Mouse (Mus musculus): ENCODE results near the gene Olfr418. TPM values are rescaled to one million over a fixed set of nuclear protein-coding genes. Genes with fewer than 3 reads are reported as not detected.
"Not testable (repeated sequence)": the region's sequence is repeated elsewhere in the genome, so short reads cannot be mapped to it uniquely, and the experiment has no call there.

Olfr418 gene
- not detected in 2 replicates for polyA plus RNA-seq (2014; fragmentation: Nextera tagmentation; extraction: Ambion mirVana)

DNA sequence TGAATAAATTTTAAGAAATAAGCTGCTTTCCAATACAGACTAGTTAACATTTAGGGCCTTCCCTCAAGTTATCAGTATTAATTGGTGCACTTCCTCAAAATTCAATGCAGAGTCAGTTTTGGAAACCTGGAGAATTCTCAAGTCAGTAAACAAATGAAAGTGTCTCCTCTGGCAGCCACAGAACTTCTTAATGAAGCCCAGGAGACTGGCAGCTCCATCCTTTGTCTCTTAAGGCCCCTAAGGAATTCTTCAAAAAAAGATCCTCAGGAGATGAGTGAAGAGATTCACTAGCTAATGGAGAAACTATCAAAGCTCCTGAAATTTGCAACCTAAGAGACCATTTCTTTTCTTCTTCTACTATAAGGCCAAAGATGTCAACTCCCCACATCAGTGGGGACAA is at the start of gene Olfr418:
Gene Olfr418 (plus strand): TSS at position 301 of the 400 bp plus-strand sequence.
- Histone ChIP-seq H3K27me3 (ENCODE audit: control insufficient read depth, insufficient read depth, low read length) (no peaks in the 10 kb centered on the region), H3K36me3 (replicated peaks; ENCODE audit: control insufficient read depth, insufficient read depth, low read depth, low read length) (no peaks in the 10 kb centered on the region), H3K4me3 (ENCODE audit: low read depth, low read length) (no peak within 1 kb of the TSS), H3K9ac (replicated peaks; ENCODE audit: low read length) (no peak within 1 kb of the TSS), H3K4me2 (ENCODE audit: low read depth, low read length) (no peak within 1 kb of the TSS), H3K9me3 (replicated peaks; ENCODE audit: control insufficient read depth, low read length) (no peaks in the 10 kb centered on the region), H3K27ac (replicated peaks; ENCODE audit: low read depth, low read length) (no peak within 1 kb of the TSS), H3K4me1 (ENCODE audit: control insufficient read depth, insufficient read depth, low read length) (no peaks in the 10 kb centered on the region)
- no peak for DNase-seq (ENCODE audit: low spot score)
- ATAC-seq (replicated peaks; ENCODE audit: insufficient number of reproducible peaks, low FRiP score, low TSS enrichment, low read depth), result no peak

DNA sequence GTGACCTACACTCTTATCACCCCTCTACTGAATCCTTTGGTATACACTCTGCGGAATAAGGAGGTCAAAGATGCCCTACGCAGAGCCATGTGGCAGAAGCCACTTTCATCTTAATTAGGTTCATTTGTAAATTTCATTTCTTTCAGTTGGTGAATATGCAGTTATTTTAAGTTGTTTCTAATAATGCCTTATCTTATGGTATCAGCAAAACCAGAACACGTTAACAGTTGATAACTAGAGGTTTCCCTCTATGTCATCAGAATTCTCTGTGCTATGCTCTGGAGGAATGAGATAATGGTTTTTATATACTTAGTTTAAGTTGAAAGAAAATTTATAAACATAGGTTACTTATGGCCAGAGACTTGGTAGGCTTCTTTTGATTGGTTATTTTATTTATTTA is 49.3 kb upstream of the Olfr418 start:
- H3K4me3 ChIP-seq (ENCODE audit: low read depth, low read length), result no peak overlapping the region
- DNase-seq (ENCODE audit: low spot score), result no peak
- H3K4me1 ChIP-seq (ENCODE audit: control insufficient read depth, insufficient read depth, low read length), result no peaks in the 10 kb centered on the region
- H3K36me3 ChIP-seq (replicated peaks; ENCODE audit: control insufficient read depth, insufficient read depth, low read depth, low read length), result no peaks in the 10 kb centered on the region
- H3K27me3 ChIP-seq (ENCODE audit: control insufficient read depth, insufficient read depth, low read length), result no peaks in the 10 kb centered on the region
- H3K9ac ChIP-seq (replicated peaks; ENCODE audit: low read length), result no peak overlapping the region
- 93% methylated on average over 3 of the region's 3 CpGs for WGBS
- no peak overlapping the region for H3K4me2 ChIP-seq (ENCODE audit: low read depth, low read length)
- H3K27ac ChIP-seq (replicated peaks; ENCODE audit: low read depth, low read length), result no peak overlapping the region
- ATAC-seq (replicated peaks; ENCODE audit: insufficient number of reproducible peaks, low FRiP score, low TSS enrichment, low read depth), result no peak
- no peaks in the 10 kb centered on the region for H3K9me3 ChIP-seq (replicated peaks; ENCODE audit: control insufficient read depth, low read length)

DNA sequence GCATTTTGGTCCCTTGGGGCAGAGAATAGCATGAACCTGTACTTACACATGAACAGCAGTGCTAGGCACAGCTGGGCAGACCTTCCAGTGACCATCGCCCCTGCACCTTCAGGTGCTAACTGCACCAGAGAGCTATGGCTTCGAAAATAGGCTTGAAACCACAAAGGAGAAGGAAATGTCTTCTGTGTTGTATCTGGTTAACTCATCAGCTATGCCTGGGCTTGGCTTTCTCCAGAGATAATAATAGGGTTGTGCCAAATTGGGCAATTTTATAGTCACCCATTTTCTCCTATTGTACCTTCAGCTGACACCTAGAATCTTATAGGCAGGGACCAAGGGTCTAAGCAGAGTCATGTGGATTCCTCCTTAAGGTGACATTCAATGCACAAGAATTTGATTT is 38.7 kb upstream of the Olfr418 start, which contains the start of gene Fcer1a:
Gene Fcer1a (minus strand): TSS at position 134 of the 400 bp plus-strand sequence.
- no peak within 1 kb of the TSS for H3K4me2 ChIP-seq (ENCODE audit: low read depth, low read length)
- no peak within 1 kb of the TSS for H3K9ac ChIP-seq (replicated peaks; ENCODE audit: low read length)
- no peaks in the 10 kb centered on the region for H3K9me3 ChIP-seq (replicated peaks; ENCODE audit: control insufficient read depth, low read length)
- H3K4me3 ChIP-seq (ENCODE audit: low read depth, low read length), result no peak within 1 kb of the TSS
- 87% methylated on average over 2 of the region's 2 CpGs for WGBS
- no peaks in the 10 kb centered on the region for H3K27me3 ChIP-seq (ENCODE audit: control insufficient read depth, insufficient read depth, low read length)
- no peak within 1 kb of the TSS for H3K27ac ChIP-seq (replicated peaks; ENCODE audit: low read depth, low read length)
- DNase-seq (ENCODE audit: low spot score) (no peak), ATAC-seq (replicated peaks; ENCODE audit: insufficient number of reproducible peaks, low FRiP score, low TSS enrichment, low read depth) (no peak)
- H3K4me1 ChIP-seq (ENCODE audit: control insufficient read depth, insufficient read depth, low read length), result no peaks in the 10 kb centered on the region
- no peaks in the 10 kb centered on the region for H3K36me3 ChIP-seq (replicated peaks; ENCODE audit: control insufficient read depth, insufficient read depth, low read depth, low read length)

DNA sequence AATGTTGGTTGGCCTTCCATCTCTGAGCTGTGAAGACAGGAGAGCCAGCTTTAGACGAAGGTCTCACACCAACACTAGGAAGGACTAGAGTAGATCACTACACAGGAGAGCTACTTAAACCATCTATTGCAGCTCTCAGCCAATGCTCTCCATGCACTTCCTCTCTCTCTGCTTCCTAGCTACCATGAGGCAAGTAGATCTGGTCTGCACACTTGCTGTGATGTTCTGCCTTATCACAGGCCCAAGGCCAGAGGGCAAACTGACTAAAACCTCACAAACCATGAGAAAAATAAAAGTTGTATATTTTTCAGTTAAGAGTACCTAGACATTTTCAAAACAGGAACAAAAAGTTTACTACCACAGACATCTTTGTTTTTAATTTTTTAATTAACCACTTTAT is 28.8 kb upstream of the Olfr418 start:
- WGBS, result 83% methylated on average over 1 of the region's 1 CpGs
- not testable (repeated sequence) for H3K27ac ChIP-seq (replicated peaks; ENCODE audit: low read depth, low read length); H3K27me3 ChIP-seq (ENCODE audit: control insufficient read depth, insufficient read depth, low read length); H3K4me2 ChIP-seq (ENCODE audit: low read depth, low read length); H3K9me3 ChIP-seq (replicated peaks; ENCODE audit: control insufficient read depth, low read length); H3K9ac ChIP-seq (replicated peaks; ENCODE audit: low read length); H3K36me3 ChIP-seq (replicated peaks; ENCODE audit: control insufficient read depth, insufficient read depth, low read depth, low read length); DNase-seq (ENCODE audit: low spot score); H3K4me1 ChIP-seq (ENCODE audit: control insufficient read depth, insufficient read depth, low read length); H3K4me3 ChIP-seq (ENCODE audit: low read depth, low read length); ATAC-seq (replicated peaks; ENCODE audit: insufficient number of reproducible peaks, low FRiP score, low TSS enrichment, low read depth)

DNA sequence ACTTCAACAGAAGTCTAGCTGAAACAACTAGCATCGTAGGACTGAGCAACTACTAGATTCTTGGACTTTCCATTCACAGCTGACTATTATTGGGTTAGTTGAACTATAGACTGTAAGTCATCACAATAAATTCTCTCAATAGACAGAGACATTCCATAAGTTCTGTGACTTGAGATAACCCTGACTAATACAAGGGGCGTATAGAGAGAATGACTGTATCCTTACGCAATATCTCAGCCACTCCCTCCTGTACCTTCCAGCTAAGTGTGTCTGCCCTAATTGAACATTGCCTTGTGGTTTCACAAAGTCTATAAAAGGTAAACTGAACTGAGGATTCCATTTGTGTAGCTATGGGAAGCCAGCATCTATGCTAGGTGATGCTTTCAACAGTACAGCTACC is 15.9 kb upstream of the Olfr418 start:
- H3K4me3 ChIP-seq (ENCODE audit: low read depth, low read length), result no peak overlapping the region
- no peak overlapping the region for H3K27ac ChIP-seq (replicated peaks; ENCODE audit: low read depth, low read length)
- no peak overlapping the region for H3K9ac ChIP-seq (replicated peaks; ENCODE audit: low read length)
- no peaks in the 10 kb centered on the region for H3K36me3 ChIP-seq (replicated peaks; ENCODE audit: control insufficient read depth, insufficient read depth, low read depth, low read length)
- no peak for DNase-seq (ENCODE audit: low spot score)
- H3K4me1 ChIP-seq (ENCODE audit: control insufficient read depth, insufficient read depth, low read length), result no peaks in the 10 kb centered on the region
- H3K4me2 ChIP-seq (ENCODE audit: low read depth, low read length), result no peak overlapping the region
- 94% methylated on average over 3 of the region's 3 CpGs for WGBS
- no peaks in the 10 kb centered on the region for H3K9me3 ChIP-seq (replicated peaks; ENCODE audit: control insufficient read depth, low read length)
- ATAC-seq (replicated peaks; ENCODE audit: insufficient number of reproducible peaks, low FRiP score, low TSS enrichment, low read depth), result no peak
- H3K27me3 ChIP-seq (ENCODE audit: control insufficient read depth, insufficient read depth, low read length), result no peaks in the 10 kb centered on the region

DNA sequence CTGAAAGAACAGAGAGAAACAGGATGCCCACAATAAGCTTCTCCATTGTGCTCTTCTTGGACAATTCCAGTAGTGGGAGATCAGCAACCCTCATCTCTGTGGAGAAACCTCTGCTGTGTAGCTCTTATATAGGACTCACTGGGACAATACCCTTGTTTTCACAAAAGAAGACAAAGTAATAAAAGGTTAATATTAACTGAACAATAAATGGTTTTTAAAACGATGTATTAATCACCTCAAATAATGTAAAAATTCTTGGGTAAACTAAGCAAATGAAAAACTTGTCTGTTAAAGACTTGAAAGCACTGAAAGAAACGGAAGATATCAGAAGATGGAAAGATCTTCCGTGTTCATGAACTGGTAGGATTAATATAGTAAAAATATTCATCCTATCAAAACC is 11.9 kb downstream of the Olfr418 start, which contains the start of gene Mptx2:
Gene Mptx2 (minus strand): TSS at position 101 of the 400 bp plus-strand sequence.
- H3K4me3 ChIP-seq (ENCODE audit: low read depth, low read length), result no peak within 1 kb of the TSS
- H3K4me2 ChIP-seq (ENCODE audit: low read depth, low read length), result no peak within 1 kb of the TSS
- no peak within 1 kb of the TSS for H3K27ac ChIP-seq (replicated peaks; ENCODE audit: low read depth, low read length)
- ATAC-seq (replicated peaks; ENCODE audit: insufficient number of reproducible peaks, low FRiP score, low TSS enrichment, low read depth) (no peak), DNase-seq (ENCODE audit: low spot score) (no peak)
- H3K36me3 ChIP-seq (replicated peaks; ENCODE audit: control insufficient read depth, insufficient read depth, low read depth, low read length), result no peaks in the 10 kb centered on the region
- H3K27me3 ChIP-seq (ENCODE audit: control insufficient read depth, insufficient read depth, low read length), result no peaks in the 10 kb centered on the region
- no peaks in the 10 kb centered on the region for H3K4me1 ChIP-seq (ENCODE audit: control insufficient read depth, insufficient read depth, low read length)
- 72% methylated on average over 3 of the region's 3 CpGs for WGBS
- no peaks in the 10 kb centered on the region for H3K9me3 ChIP-seq (replicated peaks; ENCODE audit: control insufficient read depth, low read length)
- H3K9ac ChIP-seq (replicated peaks; ENCODE audit: low read length), result no peak within 1 kb of the TSS

DNA sequence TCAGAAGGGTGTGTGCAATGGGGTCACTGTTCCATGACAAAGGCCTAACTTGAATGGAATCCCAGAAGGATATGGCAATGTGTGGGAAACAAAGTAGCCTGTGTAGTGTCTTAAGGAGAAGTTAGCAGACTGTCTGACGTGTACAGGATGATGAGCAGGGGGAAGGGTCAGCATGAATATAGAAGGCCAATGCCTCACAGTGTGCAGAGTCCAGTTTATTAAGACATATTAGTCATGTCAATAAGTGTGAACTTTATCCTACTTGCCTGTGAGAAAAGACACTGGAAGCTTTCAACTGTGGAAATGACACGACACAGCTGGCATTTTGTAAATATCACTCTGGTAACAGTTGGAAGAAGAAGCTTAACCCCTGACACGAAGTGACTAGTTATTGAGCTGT is 37.0 kb downstream of the Olfr418 start:
- not testable (repeated sequence) for H3K9ac ChIP-seq (replicated peaks; ENCODE audit: low read length); DNase-seq (ENCODE audit: low spot score); ATAC-seq (replicated peaks; ENCODE audit: insufficient number of reproducible peaks, low FRiP score, low TSS enrichment, low read depth); H3K4me3 ChIP-seq (ENCODE audit: low read depth, low read length); H3K4me2 ChIP-seq (ENCODE audit: low read depth, low read length); H3K27me3 ChIP-seq (ENCODE audit: control insufficient read depth, insufficient read depth, low read length); H3K36me3 ChIP-seq (replicated peaks; ENCODE audit: control insufficient read depth, insufficient read depth, low read depth, low read length); H3K4me1 ChIP-seq (ENCODE audit: control insufficient read depth, insufficient read depth, low read length); H3K27ac ChIP-seq (replicated peaks; ENCODE audit: low read depth, low read length); H3K9me3 ChIP-seq (replicated peaks; ENCODE audit: control insufficient read depth, low read length)
- 54% methylated on average over 3 of the region's 3 CpGs for WGBS

DNA sequence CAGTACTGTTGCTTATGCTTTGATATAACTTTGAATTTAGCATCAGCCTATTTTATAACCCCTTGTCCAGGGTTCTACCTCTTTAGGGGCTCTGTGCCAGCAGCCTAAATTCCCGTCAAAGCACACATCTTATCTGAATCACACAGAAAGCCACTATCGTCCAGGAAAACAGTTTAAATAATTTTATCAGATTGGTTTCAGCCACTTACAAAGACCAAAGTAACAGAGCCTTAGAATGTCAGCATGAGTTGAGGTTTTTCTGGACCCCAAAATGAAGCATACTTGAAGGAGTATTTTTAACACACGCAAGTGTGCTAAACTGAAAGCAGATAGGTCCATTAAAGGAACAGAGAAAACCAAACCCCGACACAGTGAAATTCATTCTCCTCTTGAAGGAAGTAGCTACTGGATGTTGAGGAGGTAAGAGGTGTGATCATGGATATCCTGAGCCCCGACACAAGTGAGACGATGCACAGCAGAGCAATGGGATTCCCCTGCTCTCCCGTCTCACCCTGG is 47.8 kb downstream of the Olfr418 start:
- DNase-seq (ENCODE audit: low spot score); H3K27ac ChIP-seq (replicated peaks; ENCODE audit: low read depth, low read length); H3K4me1 ChIP-seq (ENCODE audit: control insufficient read depth, insufficient read depth, low read length); H3K9ac ChIP-seq (replicated peaks; ENCODE audit: low read length); H3K9me3 ChIP-seq (replicated peaks; ENCODE audit: control insufficient read depth, low read length); ATAC-seq (replicated peaks; ENCODE audit: insufficient number of reproducible peaks, low FRiP score, low TSS enrichment, low read depth); H3K27me3 ChIP-seq (ENCODE audit: control insufficient read depth, insufficient read depth, low read length); H3K4me2 ChIP-seq (ENCODE audit: low read depth, low read length); H3K36me3 ChIP-seq (replicated peaks; ENCODE audit: control insufficient read depth, insufficient read depth, low read depth, low read length); H3K4me3 ChIP-seq (ENCODE audit: low read depth, low read length): not testable (repeated sequence)
- WGBS, result 82% methylated on average over 7 of the region's 7 CpGs
